Mouse (Mus musculus) midbrain, postnatal 0 days (tissue): Measurements from ENCODE around the gene Shroom3. TPM values are rescaled to one million over a fixed set of nuclear protein-coding genes. Genes with fewer than 3 reads are reported as not detected.

Experiments
- ATAC-seq: fragments of 200-750 bp; cut with Nextera tagmentation; 2 replicates; pipeline ENCODE4 v1.8.0; 2017; ENCODE audit warnings: moderate number of reproducible peaks, mild to moderate bottlenecking, moderate TSS enrichment, moderate library complexity; ENCODE audit not compliant: low FRiP score
- DNase-seq: peaks from one replicate; pipeline ENCODE4 v3.0.0-alpha.2; 2015; ENCODE audit warnings: low spot score
- H3K27ac ChIP-seq: fragments of 300-500 bp; sonication (generic); 2 replicates; pipeline ENCODE4 v1.5.1; 2014; ENCODE audit warnings: low read depth, mild to moderate bottlenecking, low read length, mixed read lengths
- H3K27me3 ChIP-seq: fragments of 300-500 bp; sonication (generic); 2 replicates; pipeline ENCODE4 v1.6.1; 2014; ENCODE audit warnings: low read length, control low read depth, mixed read lengths; ENCODE audit not compliant: insufficient read depth
- H3K36me3 ChIP-seq: fragments of 300-500 bp; sonication (generic); 2 replicates; pipeline ENCODE4 v1.6.1; 2014; ENCODE audit warnings: low read length, control low read depth, mixed read lengths; ENCODE audit not compliant: insufficient read depth
- H3K4me1 ChIP-seq: fragments of 300-500 bp; sonication (generic); 2 replicates; pipeline ENCODE4 v1.6.1; 2014; ENCODE audit warnings: mild to moderate bottlenecking, control low read depth, antibody characterized with exemption, low read length, mixed read lengths; ENCODE audit not compliant: insufficient read depth
- H3K4me2 ChIP-seq: fragments of 300-500 bp; sonication (generic); 2 replicates; pipeline ENCODE4 v1.6.1; 2014; ENCODE audit warnings: low read depth, mild to moderate bottlenecking, low read length, mixed read lengths; ENCODE audit not compliant: poor library complexity, severe bottlenecking
- H3K4me3 ChIP-seq: fragments of 300-500 bp; sonication (generic); 2 replicates; pipeline ENCODE4 v1.5.1; 2014; ENCODE audit warnings: low read depth, mild to moderate bottlenecking, low read length, moderate library complexity
- H3K9ac ChIP-seq: fragments of 300-500 bp; sonication (generic); replicated peaks from 2 replicates; pipeline ENCODE4 v1.6.1; 2014; ENCODE audit warnings: mild to moderate bottlenecking, low read length, moderate library complexity, mixed read lengths; ENCODE audit not compliant: poor library complexity, severe bottlenecking
- H3K9me3 ChIP-seq: fragments of 300-500 bp; sonication (generic); 2 replicates; pipeline ENCODE4 v1.6.1; 2016; ENCODE audit warnings: low read length, control low read depth
- CTCF ChIP-seq: IDR thresholded peaks from 2 replicates; pipeline ENCODE4 v1.5.1; 2016; ENCODE audit warnings: antibody characterized with exemption, mild to moderate bottlenecking
- WGBS: fragments of 180-500 bp; shearing (Covaris S2); extraction: QIAGEN DNeasy Blood & Tissue Kit; methylation state at CpG from one replicate; pipeline ENCODE4 v1.1.7; 2014; 5-methylcytosine and 5-hydroxymethylcytosine counted together
- polyA plus RNA-seq: library from polyadenylated mRNA; unstranded; fragments of >200 nt; fragmentation: Nextera tagmentation; extraction: Ambion mirVana; gene quantifications from 2 replicates; pipeline ENCODE4 v1.2.1, GENCODE M21; 2015
- total RNA-seq: library from RNA; depleted of rRNA; stranded (reverse); fragments of >200 nt; gene quantifications from 2 replicates; pipeline ENCODE4 v1.2.3, GENCODE M21; 2014

Shroom3 gene
- total and polyA plus RNA-seq, 2 experiments from 2014 or later, result 1.2 to 8.1 TPM

GRCm38 (mm10) chr5:92838351-92838784 is 155.1 kb downstream of the Shroom3 start:
- Histone ChIP-seq H3K9ac (no peak overlapping the region), H3K27me3 (no peaks in the 10 kb centered on the region), H3K4me1 (no peaks in the 10 kb centered on the region), H3K4me3 (no peak overlapping the region), H3K36me3 (no peaks in the 10 kb centered on the region), H3K9me3 (no peaks in the 10 kb centered on the region), H3K27ac (no peak overlapping the region), H3K4me2 (no peak overlapping the region)
- WGBS, result 79% methylated on average over 9 of the region's 9 CpGs
- TF ChIP-seq CTCF, result no peak
- DNase-seq (peak; percentile 40), ATAC-seq (peak; percentile 52; the same call in 1 of the 2 replicates)

- H3K36me3 ChIP-seq, result no peaks in the 10 kb centered on the region
- H3K4me2 ChIP-seq, result no peak overlapping the region
- TF ChIP-seq CTCF, result no peak
- no peak for ATAC-seq
- H3K4me3 ChIP-seq, result no peak overlapping the region
- no peaks in the 10 kb centered on the region for H3K27me3 ChIP-seq
- no peak overlapping the region for H3K9ac ChIP-seq
- 56% methylated on average over 4 of the region's 4 CpGs for WGBS
- H3K9me3 ChIP-seq, result no peaks in the 10 kb centered on the region
- no peak overlapping the region for H3K27ac ChIP-seq
- no peak for DNase-seq
- peaks cover 3% of the 10 kb centered on the region; the same call in 1 of the 2 replicates for H3K4me1 ChIP-seq
These were observed 156.1 kb downstream of the Shroom3 start for GRCm38 (mm10) chr5:92839314-92839713.

- Histone ChIP-seq H3K4me1 (peaks cover 3% of the 10 kb centered on the region; the same call in 1 of the 2 replicates), H3K4me3 (no peak overlapping the region), H3K27me3 (no peaks in the 10 kb centered on the region), H3K4me2 (no peak overlapping the region), H3K36me3 (no peaks in the 10 kb centered on the region), H3K27ac (no peak overlapping the region), H3K9me3 (no peaks in the 10 kb centered on the region), H3K9ac (no peak overlapping the region)
- DNase-seq, result peak; percentile 54
- ATAC-seq, result no peak
- 59% methylated on average over 5 of the region's 5 CpGs for WGBS
- no peak for TF ChIP-seq CTCF
These were observed 158.2 kb downstream of the Shroom3 start for GRCm38 (mm10) chr5:92841474-92841873.

GRCm38 (mm10) chr5:92842417-92842816 is 159.2 kb downstream of the Shroom3 start:
- Histone ChIP-seq H3K4me1 (peaks cover 3% of the 10 kb centered on the region; the same call in 1 of the 2 replicates), H3K4me2 (no peak overlapping the region), H3K9me3 (no peaks in the 10 kb centered on the region), H3K4me3 (no peak overlapping the region), H3K9ac (no peak overlapping the region), H3K27me3 (no peaks in the 10 kb centered on the region), H3K36me3 (no peaks in the 10 kb centered on the region), H3K27ac (no peak overlapping the region)
- ATAC-seq, result no peak
- TF ChIP-seq CTCF, result no peak
- 82% methylated on average over 8 of the region's 8 CpGs for WGBS
- DNase-seq, result no peak

- Histone ChIP-seq H3K27me3 (no peaks in the 10 kb centered on the region), H3K4me3 (no peak overlapping the region), H3K9me3 (no peaks in the 10 kb centered on the region), H3K27ac (no peak overlapping the region), H3K36me3 (no peaks in the 10 kb centered on the region), H3K4me2 (no peak overlapping the region), H3K4me1 (peaks cover 3% of the 10 kb centered on the region; the same call in 1 of the 2 replicates), H3K9ac (no peak overlapping the region)
- WGBS, result 74% methylated on average over 3 of the region's 3 CpGs
- TF ChIP-seq CTCF, result no peak
- DNase-seq (no peak), ATAC-seq (no peak)
These were observed 159.6 kb downstream of the Shroom3 start for GRCm38 (mm10) chr5:92842881-92843280.

GRCm38 (mm10) chr5:92843850-92844785 is 160.9 kb downstream of the Shroom3 start:
- no peaks in the 10 kb centered on the region for H3K36me3 ChIP-seq
- 38% methylated on average over 20 of the region's 20 CpGs for WGBS
- no peak overlapping the region for H3K4me3 ChIP-seq
- no peak overlapping the region for H3K4me2 ChIP-seq
- peaks cover 3% of the 10 kb centered on the region; the same call in 1 of the 2 replicates for H3K4me1 ChIP-seq
- DNase-seq, result peak; percentile 59
- H3K9me3 ChIP-seq, result no peaks in the 10 kb centered on the region
- peak overlapping the region; percentile 3; the same call in 1 of the 2 replicates for H3K9ac ChIP-seq
- peak; percentile 58; the same call in 1 of the 2 replicates for ATAC-seq
- 0 out of 2 replicates have a peak overlapping the region, but pooled peaks have one; percentile 43 for H3K27ac ChIP-seq
- no peak for TF ChIP-seq CTCF
- no peaks in the 10 kb centered on the region for H3K27me3 ChIP-seq
